Mouse (Mus musculus) lung, postnatal 0 days (tissue): ENCODE measurements at regions not wholly inside any gene's neighbourhood (a gene's known extent, or its start where the extent isn't known, plus 50 kb on each side); places are given as distances from the start of the nearest gene placed in this dataset.

Experiments
- CTCF ChIP-seq: IDR thresholded peaks from 2 replicates; pipeline ENCODE4 v1.5.1; 2016; ENCODE audit warnings: antibody characterized with exemption, mild to moderate bottlenecking
- EP300 ChIP-seq: IDR thresholded peaks from 2 replicates; pipeline ENCODE4 v1.6.1; 2016; ENCODE audit warnings: antibody characterized with exemption, mild to moderate bottlenecking, control low read depth

- TF ChIP-seq CTCF (no peak), EP300 (no peak)
These were observed 196.8 kb downstream of the Pdcd6ip start for GRCm38 (mm10) chr9:113511302-113511701.
